Mouse (Mus musculus): Measurements from ENCODE around the gene St8sia1. TPM values are rescaled to one million over a fixed set of nuclear protein-coding genes. Genes with fewer than 3 reads are reported as not detected.

St8sia1 gene
- polyA plus RNA-seq, 1 experiment from 2014 or later: 1.4 TPM

- ATAC-seq: no peak
- Histone ChIP-seq H3K9me3 (ENCODE audit: control insufficient read depth, low read length) (no peaks in the 10 kb centered on the region), H3K4me3 (ENCODE audit: low read length) (no peak overlapping the region), H3K9ac (ENCODE audit: low read depth, low read length) (no peak overlapping the region), H3K36me3 (ENCODE audit: control insufficient read depth, insufficient read depth, low read length) (no peaks in the 10 kb centered on the region), H3K4me1 (ENCODE audit: control insufficient read depth, insufficient read depth, low read length) (no peaks in the 10 kb centered on the region), H3K4me2 (ENCODE audit: low read depth, low read length) (no peak overlapping the region), H3K27ac (ENCODE audit: low read length) (no peak overlapping the region), H3K27me3 (replicated peaks; ENCODE audit: control insufficient read depth, insufficient read depth, low read length) (no peaks in the 10 kb centered on the region)
- 78% methylated on average over 11 of the region's 11 CpGs for WGBS
These were observed 13.9 kb downstream of the St8sia1 start for GRCm38 (mm10) chr6:142950354-142950753.

DNA sequence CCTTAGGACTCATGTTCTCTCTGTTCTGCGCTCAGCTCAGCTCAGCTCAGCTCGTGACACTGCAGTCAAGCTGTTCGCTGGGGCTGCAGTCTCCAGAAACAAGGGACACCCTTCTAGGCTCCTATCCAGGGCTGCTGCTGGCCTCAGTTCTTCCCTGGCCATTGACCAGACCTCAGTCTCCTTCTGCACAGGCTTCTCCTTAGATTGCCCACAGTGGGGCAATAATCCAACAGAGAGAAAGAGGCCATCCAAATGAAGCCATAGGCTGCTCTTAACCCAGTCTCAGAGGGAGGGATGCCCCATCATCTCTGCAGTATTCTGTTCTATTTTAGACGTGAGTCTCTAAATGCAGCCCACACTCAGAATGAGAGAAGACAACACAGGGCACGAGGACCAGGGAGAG is 15.3 kb downstream of the St8sia1 start:
- no peak overlapping the region for H3K27ac ChIP-seq (ENCODE audit: low read length)
- WGBS: 76% methylated on average over 5 of the region's 5 CpGs

GRCm38 (mm10) chr6:142947029-142947428 is 17.2 kb downstream of the St8sia1 start:
- Histone ChIP-seq H3K9ac (ENCODE audit: low read depth, low read length) (no peak overlapping the region), H3K27me3 (replicated peaks; ENCODE audit: control insufficient read depth, insufficient read depth, low read length) (no peaks in the 10 kb centered on the region), H3K4me1 (ENCODE audit: control insufficient read depth, insufficient read depth, low read length) (no peaks in the 10 kb centered on the region), H3K4me3 (ENCODE audit: low read length) (no peak overlapping the region), H3K36me3 (ENCODE audit: control insufficient read depth, insufficient read depth, low read length) (no peaks in the 10 kb centered on the region), H3K9me3 (ENCODE audit: control insufficient read depth, low read length) (no peaks in the 10 kb centered on the region), H3K27ac (ENCODE audit: low read length) (no peak overlapping the region), H3K4me2 (ENCODE audit: low read depth, low read length) (no peak overlapping the region)
- WGBS: 81% methylated on average over 6 of the region's 6 CpGs
- ATAC-seq: no peak

More for the DNA sequence above, 15.3 kb downstream of the St8sia1 start:
- no peak overlapping the region for H3K9ac ChIP-seq (ENCODE audit: low read depth, low read length)
- no peaks in the 10 kb centered on the region for H3K4me1 ChIP-seq (ENCODE audit: control insufficient read depth, insufficient read depth, low read length)
- no peak for ATAC-seq
- no peaks in the 10 kb centered on the region for H3K9me3 ChIP-seq (ENCODE audit: control insufficient read depth, low read length)
- no peak overlapping the region for H3K4me3 ChIP-seq (ENCODE audit: low read length)
- H3K27me3 ChIP-seq (replicated peaks; ENCODE audit: control insufficient read depth, insufficient read depth, low read length): no peaks in the 10 kb centered on the region
- no peak overlapping the region for H3K4me2 ChIP-seq (ENCODE audit: low read depth, low read length)
- H3K36me3 ChIP-seq (ENCODE audit: control insufficient read depth, insufficient read depth, low read length): no peaks in the 10 kb centered on the region

DNA sequence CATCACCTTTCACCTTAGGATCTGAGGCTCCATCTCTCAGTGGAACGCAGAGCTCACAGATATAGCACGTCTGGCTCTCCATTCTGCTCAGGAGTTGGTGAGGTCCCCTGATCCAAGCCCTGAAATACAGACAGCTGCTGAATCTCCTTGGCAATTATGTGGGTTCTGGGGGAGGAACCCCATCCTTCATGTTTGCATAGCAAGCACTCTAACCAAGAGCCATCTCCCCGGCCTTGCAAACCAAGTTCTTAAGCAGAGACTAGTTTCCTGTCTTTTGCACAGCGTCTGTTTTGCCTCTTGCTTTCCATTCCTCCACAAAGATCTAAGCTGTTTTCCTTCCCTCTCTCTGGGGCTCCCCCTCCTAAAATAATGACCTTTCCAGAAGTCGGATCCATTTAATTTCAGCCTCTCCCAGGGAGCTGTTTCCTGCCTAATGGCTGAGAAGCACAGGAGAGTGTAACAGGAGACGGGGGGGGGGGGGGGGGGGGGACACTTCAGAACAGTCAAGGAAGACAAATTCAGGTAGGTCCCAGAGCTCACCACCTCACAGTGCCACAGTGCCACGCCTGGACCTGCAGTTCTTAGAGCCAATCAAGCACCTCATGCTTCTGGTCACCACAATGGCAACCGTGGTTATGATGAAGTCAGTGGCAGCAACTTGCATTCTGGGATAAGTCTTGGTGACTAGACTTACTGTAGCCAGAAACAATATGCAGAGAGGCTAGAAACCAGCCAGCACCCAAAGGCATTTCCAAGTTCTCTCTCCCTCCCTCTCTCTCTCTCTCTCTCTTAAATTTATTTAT is 18.0 kb downstream of the St8sia1 start:
- H3K36me3 ChIP-seq (ENCODE audit: control insufficient read depth, insufficient read depth, low read length): no peaks in the 10 kb centered on the region
- H3K4me3 ChIP-seq (ENCODE audit: low read length): no peak overlapping the region
- H3K27ac ChIP-seq (ENCODE audit: low read length): no peak overlapping the region
- ATAC-seq: no peak
- H3K9me3 ChIP-seq (ENCODE audit: control insufficient read depth, low read length): no peaks in the 10 kb centered on the region
- H3K4me2 ChIP-seq (ENCODE audit: low read depth, low read length): no peak overlapping the region
- no peaks in the 10 kb centered on the region for H3K27me3 ChIP-seq (replicated peaks; ENCODE audit: control insufficient read depth, insufficient read depth, low read length)
- WGBS: 60% methylated on average over 8 of the region's 8 CpGs
- no peak overlapping the region for H3K9ac ChIP-seq (ENCODE audit: low read depth, low read length)
- H3K4me1 ChIP-seq (ENCODE audit: control insufficient read depth, insufficient read depth, low read length): no peaks in the 10 kb centered on the region

DNA sequence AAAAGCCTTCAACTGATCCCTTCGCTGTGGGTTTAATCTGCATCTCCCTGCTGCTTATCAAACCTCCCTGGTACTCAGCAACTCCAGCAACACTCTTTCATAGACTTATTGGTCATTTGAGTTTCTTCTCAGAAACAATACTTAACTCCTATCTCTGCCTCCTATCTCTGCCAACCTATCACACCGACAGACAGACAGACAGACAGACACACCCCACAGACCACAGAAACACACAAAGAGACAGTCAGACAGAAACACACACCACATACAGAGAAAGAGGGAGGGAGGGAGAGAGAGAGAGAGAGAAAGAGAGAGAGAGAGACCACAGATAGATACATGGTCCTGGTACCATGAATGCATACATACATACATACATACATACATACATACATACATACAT is 18.8 kb downstream of the St8sia1 start:
- H3K4me1 ChIP-seq (ENCODE audit: control insufficient read depth, insufficient read depth, low read length): no peaks in the 10 kb centered on the region
- no peak for ATAC-seq
- H3K36me3 ChIP-seq (ENCODE audit: control insufficient read depth, insufficient read depth, low read length): no peaks in the 10 kb centered on the region
- H3K27ac ChIP-seq (ENCODE audit: low read length): no peak overlapping the region
- H3K9ac ChIP-seq (ENCODE audit: low read depth, low read length): no peak overlapping the region
- 84% methylated on average over 2 of the region's 2 CpGs for WGBS
- H3K4me2 ChIP-seq (ENCODE audit: low read depth, low read length): no peak overlapping the region
- no peaks in the 10 kb centered on the region for H3K9me3 ChIP-seq (ENCODE audit: control insufficient read depth, low read length)
- H3K4me3 ChIP-seq (ENCODE audit: low read length): no peak overlapping the region
- no peaks in the 10 kb centered on the region for H3K27me3 ChIP-seq (replicated peaks; ENCODE audit: control insufficient read depth, insufficient read depth, low read length)

DNA sequence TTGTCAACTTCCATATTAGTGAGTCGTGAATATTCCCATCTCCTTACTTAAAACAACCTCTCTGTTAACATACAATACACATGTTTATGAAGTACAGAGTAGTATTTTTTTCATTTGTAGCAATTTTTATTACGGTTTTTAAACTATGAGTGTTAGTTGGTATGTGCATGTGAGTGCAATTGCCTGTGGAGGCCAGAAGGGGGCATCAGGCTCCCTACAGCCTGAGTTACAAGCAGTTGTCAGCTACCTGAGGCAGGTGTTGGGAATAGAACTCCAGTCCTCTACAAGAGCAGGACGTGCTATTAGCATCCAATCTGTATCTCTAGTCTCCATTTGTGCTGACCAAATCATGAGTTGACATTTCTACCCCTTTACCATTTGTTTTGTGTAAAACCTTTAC is 19.8 kb downstream of the St8sia1 start:
- 94% methylated on average over 3 of the region's 3 CpGs for WGBS
- no peak overlapping the region for H3K4me2 ChIP-seq (ENCODE audit: low read depth, low read length)
- no peak overlapping the region for H3K27ac ChIP-seq (ENCODE audit: low read length)
- no peaks in the 10 kb centered on the region for H3K9me3 ChIP-seq (ENCODE audit: control insufficient read depth, low read length)
- no peak for ATAC-seq
- no peaks in the 10 kb centered on the region for H3K4me1 ChIP-seq (ENCODE audit: control insufficient read depth, insufficient read depth, low read length)
- H3K9ac ChIP-seq (ENCODE audit: low read depth, low read length): no peak overlapping the region
- H3K4me3 ChIP-seq (ENCODE audit: low read length): no peak overlapping the region
- no peaks in the 10 kb centered on the region for H3K27me3 ChIP-seq (replicated peaks; ENCODE audit: control insufficient read depth, insufficient read depth, low read length)
- H3K36me3 ChIP-seq (ENCODE audit: control insufficient read depth, insufficient read depth, low read length): no peaks in the 10 kb centered on the region

GRCm38 (mm10) chr6:142943419-142943818 is 20.8 kb downstream of the St8sia1 start:
- no peaks in the 10 kb centered on the region for H3K4me1 ChIP-seq (ENCODE audit: control insufficient read depth, insufficient read depth, low read length)
- no peak overlapping the region for H3K27ac ChIP-seq (ENCODE audit: low read length)
- ATAC-seq: no peak
- no peak overlapping the region for H3K4me3 ChIP-seq (ENCODE audit: low read length)
- H3K36me3 ChIP-seq (ENCODE audit: control insufficient read depth, insufficient read depth, low read length): no peaks in the 10 kb centered on the region
- no peaks in the 10 kb centered on the region for H3K9me3 ChIP-seq (ENCODE audit: control insufficient read depth, low read length)
- no peak overlapping the region for H3K4me2 ChIP-seq (ENCODE audit: low read depth, low read length)
- 85% methylated on average over 8 of the region's 8 CpGs for WGBS
- H3K27me3 ChIP-seq (replicated peaks; ENCODE audit: control insufficient read depth, insufficient read depth, low read length): no peaks in the 10 kb centered on the region
- no peak overlapping the region for H3K9ac ChIP-seq (ENCODE audit: low read depth, low read length)

GRCm38 (mm10) chr6:142941596-142942381 is 22.5 kb downstream of the St8sia1 start:
- Histone ChIP-seq H3K9ac (ENCODE audit: low read depth, low read length) (no peak overlapping the region), H3K9me3 (ENCODE audit: control insufficient read depth, low read length) (no peaks in the 10 kb centered on the region), H3K27me3 (replicated peaks; ENCODE audit: control insufficient read depth, insufficient read depth, low read length) (no peaks in the 10 kb centered on the region), H3K4me1 (ENCODE audit: control insufficient read depth, insufficient read depth, low read length) (no peaks in the 10 kb centered on the region), H3K36me3 (ENCODE audit: control insufficient read depth, insufficient read depth, low read length) (no peaks in the 10 kb centered on the region), H3K4me3 (ENCODE audit: low read length) (no peak overlapping the region), H3K27ac (ENCODE audit: low read length) (no peak overlapping the region), H3K4me2 (ENCODE audit: low read depth, low read length) (no peak overlapping the region)
- ATAC-seq: no peak
- 75% methylated on average over 11 of the region's 11 CpGs for WGBS

DNA sequence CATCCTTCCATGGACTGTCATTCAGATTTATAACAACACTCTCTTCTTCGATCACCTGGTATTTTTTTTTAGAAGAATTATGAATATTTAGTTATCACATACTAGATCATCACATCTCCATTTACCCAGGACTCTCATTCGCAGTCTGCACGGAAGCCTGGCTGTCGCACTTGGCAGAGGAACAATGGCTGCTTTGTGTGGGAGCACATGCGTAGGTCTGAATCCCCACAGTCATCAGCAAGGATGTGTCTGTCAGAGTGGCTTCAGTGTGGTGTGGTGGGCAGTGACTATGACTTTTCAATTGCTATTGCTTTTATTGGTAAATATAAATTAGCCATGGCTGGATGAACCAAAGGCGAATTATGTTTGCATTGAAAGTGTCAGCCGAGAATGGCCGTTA is 23.2 kb downstream of the St8sia1 start:
- Histone ChIP-seq H3K9ac (ENCODE audit: low read depth, low read length) (no peak overlapping the region), H3K36me3 (ENCODE audit: control insufficient read depth, insufficient read depth, low read length) (no peaks in the 10 kb centered on the region), H3K4me3 (ENCODE audit: low read length) (no peak overlapping the region), H3K4me2 (ENCODE audit: low read depth, low read length) (no peak overlapping the region), H3K9me3 (ENCODE audit: control insufficient read depth, low read length) (no peaks in the 10 kb centered on the region), H3K27ac (ENCODE audit: low read length) (no peak overlapping the region), H3K27me3 (replicated peaks; ENCODE audit: control insufficient read depth, insufficient read depth, low read length) (no peaks in the 10 kb centered on the region), H3K4me1 (ENCODE audit: control insufficient read depth, insufficient read depth, low read length) (no peaks in the 10 kb centered on the region)
- 76% methylated on average over 8 of the region's 8 CpGs for WGBS
- ATAC-seq: no peak

Data from intestine, embryonic 16.5 days (tissue).